ENCODE assay signal across 17 mouse cellular contexts in genomic region chr4:81506841-81507240, GRCm38 (mm10).
"Had no signal": no experiment of that assay in that cellular context is flagged by ENCODE, and none has a peak within 500 bp of the region (broad histone marks: within the 10 kb centered on the region; RNA-seq: fewer than 3 reads in every experiment).

No protein-coding gene starts in this region.

- H3K4me3 ChIP-seq: lung, embryonic 15.5 days; megakaryocyte, embryonic 14.5 days; midbrain, embryonic 13.5 days; midbrain, embryonic 15.5 days; neural tube, embryonic 12.5 days had no signal

- H3K9me3 ChIP-seq: lung, embryonic 15.5 days; megakaryocyte, embryonic 14.5 days; midbrain, embryonic 13.5 days; midbrain, embryonic 15.5 days; neural tube, embryonic 12.5 days had no signal

- H3K9ac ChIP-seq: lung, embryonic 15.5 days; midbrain, embryonic 13.5 days; midbrain, embryonic 15.5 days; neural tube, embryonic 12.5 days had no signal

- H3K4me2 ChIP-seq: lung, embryonic 15.5 days; midbrain, embryonic 11.5 days; midbrain, embryonic 13.5 days; midbrain, embryonic 15.5 days; neural tube, embryonic 12.5 days had no signal

- H3K27ac ChIP-seq: lung, embryonic 15.5 days; macrophage; midbrain, embryonic 13.5 days; midbrain, embryonic 15.5 days; neural tube, embryonic 12.5 days had no signal

- ATAC-seq: lung, postnatal 0 days; midbrain, embryonic 13.5 days; midbrain, embryonic 15.5 days had no signal

- H3K4me1 ChIP-seq: lung, embryonic 15.5 days; megakaryocyte, embryonic 14.5 days; midbrain, embryonic 13.5 days; midbrain, embryonic 15.5 days; neural tube, embryonic 12.5 days had no signal

- H3K36me3 ChIP-seq: lung, embryonic 15.5 days; midbrain, embryonic 13.5 days; midbrain, embryonic 15.5 days; neural tube, embryonic 12.5 days had no signal

- H3K27me3 ChIP-seq: lung, embryonic 15.5 days; megakaryocyte, embryonic 14.5 days; midbrain, embryonic 13.5 days; midbrain, embryonic 15.5 days; neural tube, embryonic 12.5 days had no signal

- DNase-seq: lung, adult 2 months; lung, postnatal 14 days; lung, postnatal 36 days; right cerebral cortex, postnatal 25 days; right cerebral cortex, postnatal 4 days; spleen, adult 18-20 months; thymus, adult 18-20 months; thymus, postnatal 14 days; thymus, postnatal 36 days had no signal
